Mouse (Mus musculus): Measurements from ENCODE around the gene Uqcc1. TPM values are rescaled to one million over a fixed set of nuclear protein-coding genes. Genes with fewer than 3 reads are reported as not detected.

Uqcc1 gene
- polyA plus RNA-seq, 1 experiment from 2014 or later = 72.7 TPM

DNA sequence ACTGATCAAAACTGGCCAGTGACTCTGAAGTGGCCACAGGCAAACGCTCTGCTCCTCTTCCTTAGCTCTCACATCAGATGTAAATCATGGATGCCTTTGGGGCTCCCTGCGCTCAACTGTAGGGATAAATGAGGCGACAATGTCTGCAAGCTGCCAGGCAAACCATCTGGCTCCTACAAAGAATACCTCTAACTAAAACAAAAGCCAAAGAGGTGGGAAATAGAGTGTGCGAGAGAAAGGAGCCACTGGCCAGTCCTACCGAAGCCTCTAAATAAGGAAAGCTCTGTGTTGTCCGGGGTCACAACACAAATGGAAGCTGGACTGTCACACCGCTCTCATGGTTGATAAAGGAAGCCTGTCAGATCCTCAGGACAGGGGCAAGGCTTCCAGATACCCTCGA is 57.6 kb downstream of the Uqcc1 start:
- Histone ChIP-seq H3K27ac (peak overlapping the region; percentile 67), H3K4me1 (replicated peaks; ENCODE audit: control insufficient read depth, insufficient read depth, low read length) (peaks cover 19% of the 10 kb centered on the region), H3K9ac (no peak overlapping the region), H3K36me3 (replicated peaks; ENCODE audit: control insufficient read depth, insufficient read depth) (peaks cover 33% of the 10 kb centered on the region; the same call in 1 of the 2 replicates), H3K4me2 (replicated peaks) (no peak overlapping the region), H3K9me3 (ENCODE audit: control insufficient read depth, low read length) (no peaks in the 10 kb centered on the region), H3K27me3 (ENCODE audit: control insufficient read depth, insufficient read depth, low read length) (no peaks in the 10 kb centered on the region), H3K4me3 (replicated peaks; ENCODE audit: low read length) (no peak overlapping the region)
- DNase-seq (ENCODE audit: low spot score) (no peak), ATAC-seq (ENCODE audit: low FRiP score) (no peak)
- WGBS = 50% methylated on average over 8 of the region's 8 CpGs

DNA sequence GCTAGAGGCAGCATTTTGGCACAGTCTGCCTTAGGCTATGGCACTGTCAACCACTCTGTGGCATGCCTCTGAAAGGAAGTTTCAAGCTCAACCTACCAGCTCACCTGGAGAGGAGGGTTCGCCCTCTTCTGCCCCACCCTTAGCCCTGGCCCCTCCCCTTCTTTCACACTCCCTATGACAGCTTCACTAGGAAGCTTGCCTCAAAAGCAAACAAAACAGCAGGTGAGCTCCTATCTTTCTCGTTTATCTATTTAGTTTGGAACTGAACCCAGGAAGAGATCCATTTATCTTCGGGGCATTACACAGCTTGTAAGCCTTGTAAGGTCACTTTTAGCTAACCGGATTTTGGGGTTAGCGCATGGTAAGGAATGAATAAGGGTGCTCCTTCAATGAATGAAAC is 60.3 kb downstream of the Uqcc1 start:
- Histone ChIP-seq H3K9ac (no peak overlapping the region), H3K36me3 (replicated peaks; ENCODE audit: control insufficient read depth, insufficient read depth) (peaks cover 17% of the 10 kb centered on the region; the same call in 1 of the 2 replicates)
- WGBS = 85% methylated on average over 5 of the region's 5 CpGs

DNA sequence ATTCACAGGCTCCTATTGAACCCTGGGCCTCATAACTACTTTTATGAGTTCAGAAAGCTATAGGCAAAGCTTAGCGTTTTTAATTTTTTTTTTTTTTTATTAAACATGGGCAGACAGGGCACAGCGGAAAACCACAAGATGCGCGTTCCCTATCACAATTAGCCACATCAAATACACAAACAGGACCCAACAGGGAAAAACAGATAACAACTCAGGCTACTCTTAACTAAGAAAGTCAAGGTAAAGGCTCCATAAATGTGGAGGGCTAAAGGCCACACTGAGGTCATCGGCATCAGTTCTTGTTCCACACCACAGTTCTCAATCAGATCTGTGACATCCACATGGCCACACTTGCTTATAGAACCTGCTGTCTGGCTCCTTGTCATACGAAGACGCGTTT is 61.8 kb downstream of the Uqcc1 start:
- Histone ChIP-seq H3K27me3 (ENCODE audit: control insufficient read depth, insufficient read depth, low read length) (no peaks in the 10 kb centered on the region), H3K4me2 (replicated peaks) (no peak overlapping the region), H3K27ac (no peak overlapping the region), H3K9ac (no peak overlapping the region), H3K36me3 (replicated peaks; ENCODE audit: control insufficient read depth, insufficient read depth) (peaks cover 17% of the 10 kb centered on the region; the same call in 1 of the 2 replicates), H3K9me3 (ENCODE audit: control insufficient read depth, low read length) (no peaks in the 10 kb centered on the region), H3K4me3 (replicated peaks; ENCODE audit: low read length) (no peak overlapping the region), H3K4me1 (replicated peaks; ENCODE audit: control insufficient read depth, insufficient read depth, low read length) (peaks cover 21% of the 10 kb centered on the region)
- ATAC-seq (ENCODE audit: low FRiP score) = no peak
- 99% methylated on average over 8 of the region's 8 CpGs for WGBS
- no peak for DNase-seq (ENCODE audit: low spot score)

More for the DNA sequence above, 60.3 kb downstream of the Uqcc1 start:
- Histone ChIP-seq H3K9me3 (ENCODE audit: control insufficient read depth, low read length) (no peaks in the 10 kb centered on the region), H3K27me3 (ENCODE audit: control insufficient read depth, insufficient read depth, low read length) (no peaks in the 10 kb centered on the region), H3K27ac (no peak overlapping the region), H3K4me1 (replicated peaks; ENCODE audit: control insufficient read depth, insufficient read depth, low read length) (peaks cover 19% of the 10 kb centered on the region), H3K4me2 (replicated peaks) (no peak overlapping the region), H3K4me3 (replicated peaks; ENCODE audit: low read length) (no peak overlapping the region)
- DNase-seq (ENCODE audit: low spot score) = no peak
- no peak for ATAC-seq (ENCODE audit: low FRiP score)

GRCm38 (mm10) chr2:155863301-155863867 is 66.7 kb downstream of the Uqcc1 start:
- H3K27me3 ChIP-seq (ENCODE audit: control insufficient read depth, insufficient read depth, low read length) = no peaks in the 10 kb centered on the region
- H3K4me2 ChIP-seq (replicated peaks) = peak overlapping the region; percentile 42
- H3K4me3 ChIP-seq (replicated peaks; ENCODE audit: low read length) = no peak overlapping the region
- H3K27ac ChIP-seq = peak overlapping the region; percentile 71
- no peaks in the 10 kb centered on the region for H3K9me3 ChIP-seq (ENCODE audit: control insufficient read depth, low read length)
- DNase-seq (ENCODE audit: low spot score) (no peak), ATAC-seq (ENCODE audit: low FRiP score) (peak; percentile 69)
- WGBS = 34% methylated on average over 11 of the region's 11 CpGs
- H3K9ac ChIP-seq = no peak overlapping the region; the same call in 1 of the 2 replicates
- peaks cover 6% of the 10 kb centered on the region for H3K4me1 ChIP-seq (replicated peaks; ENCODE audit: control insufficient read depth, insufficient read depth, low read length)
- peaks cover 7% of the 10 kb centered on the region; the same call in 1 of the 2 replicates for H3K36me3 ChIP-seq (replicated peaks; ENCODE audit: control insufficient read depth, insufficient read depth)

DNA sequence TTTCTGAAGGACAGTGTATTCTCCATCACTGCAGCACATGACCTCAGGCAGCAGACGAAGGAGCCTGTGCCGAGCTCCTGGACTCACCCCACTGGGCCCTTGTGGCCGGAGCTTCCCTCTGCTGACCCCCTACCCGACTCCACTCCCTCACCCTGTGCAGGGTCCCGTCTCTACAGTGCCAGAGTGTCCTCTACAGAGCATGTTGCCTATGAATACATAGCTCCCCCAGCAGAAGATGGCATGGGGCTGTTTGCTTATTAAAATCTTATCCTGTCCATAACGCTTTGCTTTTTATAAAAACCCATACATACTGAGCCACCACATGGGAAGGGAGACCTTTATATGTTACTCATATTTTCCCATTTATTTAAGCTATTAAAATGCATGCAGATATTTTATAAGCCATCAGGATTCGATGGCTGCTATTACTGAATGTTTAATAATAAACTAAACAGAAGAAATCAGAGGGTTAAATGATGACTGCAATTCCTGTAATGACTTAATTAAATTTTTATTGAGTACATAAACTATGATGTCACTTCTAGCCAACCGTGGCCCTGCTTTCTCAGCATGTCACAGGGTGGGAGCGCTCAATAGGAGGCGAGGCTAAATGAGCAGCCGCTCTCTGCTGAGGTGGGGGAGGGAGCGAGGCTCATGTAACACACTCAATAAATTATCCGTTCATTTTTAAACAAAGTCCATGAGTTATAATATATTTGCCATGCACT is 67.4 kb downstream of the Uqcc1 start:
- DNase-seq (ENCODE audit: low spot score) = peak; percentile 69
- H3K36me3 ChIP-seq (replicated peaks; ENCODE audit: control insufficient read depth, insufficient read depth) = peaks cover 7% of the 10 kb centered on the region
- ATAC-seq (ENCODE audit: low FRiP score) = peak; percentile 95
- H3K9me3 ChIP-seq (ENCODE audit: control insufficient read depth, low read length) = no peaks in the 10 kb centered on the region
- peak overlapping the region; percentile 16; the same call in 1 of the 2 replicates for H3K9ac ChIP-seq
- no peaks in the 10 kb centered on the region for H3K27me3 ChIP-seq (ENCODE audit: control insufficient read depth, insufficient read depth, low read length)
- no peak overlapping the region for H3K4me3 ChIP-seq (replicated peaks; ENCODE audit: low read length)
- peak overlapping the region; percentile 76 for H3K27ac ChIP-seq
- 51% methylated on average over 13 of the region's 13 CpGs for WGBS
- H3K4me2 ChIP-seq (replicated peaks) = peak overlapping the region; percentile 42
- H3K4me1 ChIP-seq (replicated peaks; ENCODE audit: control insufficient read depth, insufficient read depth, low read length) = peaks cover 6% of the 10 kb centered on the region

- 98% methylated on average over 6 of the region's 6 CpGs for WGBS
- no peak for DNase-seq (ENCODE audit: low spot score)
- no peak overlapping the region for H3K4me2 ChIP-seq (replicated peaks)
- no peaks in the 10 kb centered on the region for H3K9me3 ChIP-seq (ENCODE audit: control insufficient read depth, low read length)
- no peak overlapping the region for H3K4me3 ChIP-seq (replicated peaks; ENCODE audit: low read length)
- ATAC-seq (ENCODE audit: low FRiP score) = no peak
- H3K27me3 ChIP-seq (ENCODE audit: control insufficient read depth, insufficient read depth, low read length) = no peaks in the 10 kb centered on the region
- H3K27ac ChIP-seq = no peak overlapping the region
- H3K36me3 ChIP-seq (replicated peaks; ENCODE audit: control insufficient read depth, insufficient read depth) = peaks cover 13% of the 10 kb centered on the region
- no peak overlapping the region for H3K9ac ChIP-seq
- H3K4me1 ChIP-seq (replicated peaks; ENCODE audit: control insufficient read depth, insufficient read depth, low read length) = peaks cover 6% of the 10 kb centered on the region
Measured at GRCm38 (mm10) chr2:155861581-155861980, 68.5 kb downstream of the Uqcc1 start.

- H3K4me1 ChIP-seq (replicated peaks; ENCODE audit: control insufficient read depth, insufficient read depth, low read length) = peaks cover 6% of the 10 kb centered on the region
- H3K27ac ChIP-seq = no peak overlapping the region
- DNase-seq (ENCODE audit: low spot score) (no peak), ATAC-seq (ENCODE audit: low FRiP score) (no peak)
- no peak overlapping the region for H3K4me2 ChIP-seq (replicated peaks)
- no peaks in the 10 kb centered on the region for H3K27me3 ChIP-seq (ENCODE audit: control insufficient read depth, insufficient read depth, low read length)
- H3K9me3 ChIP-seq (ENCODE audit: control insufficient read depth, low read length) = no peaks in the 10 kb centered on the region
- H3K9ac ChIP-seq = no peak overlapping the region
- no peak overlapping the region for H3K4me3 ChIP-seq (replicated peaks; ENCODE audit: low read length)
- 85% methylated on average over 7 of the region's 7 CpGs for WGBS
- peaks cover 25% of the 10 kb centered on the region for H3K36me3 ChIP-seq (replicated peaks; ENCODE audit: control insufficient read depth, insufficient read depth)
Measured at GRCm38 (mm10) chr2:155860102-155860501, 70.0 kb downstream of the Uqcc1 start.

GRCm38 (mm10) chr2:155852536-155852935 is 77.6 kb downstream of the Uqcc1 start:
- Histone ChIP-seq H3K4me3 (replicated peaks; ENCODE audit: low read length) (no peak overlapping the region), H3K4me1 (replicated peaks; ENCODE audit: control insufficient read depth, insufficient read depth, low read length) (no peaks in the 10 kb centered on the region), H3K9ac (no peak overlapping the region), H3K36me3 (replicated peaks; ENCODE audit: control insufficient read depth, insufficient read depth) (peaks cover 59% of the 10 kb centered on the region), H3K4me2 (replicated peaks) (no peak overlapping the region), H3K27me3 (ENCODE audit: control insufficient read depth, insufficient read depth, low read length) (no peaks in the 10 kb centered on the region), H3K27ac (no peak overlapping the region), H3K9me3 (ENCODE audit: control insufficient read depth, low read length) (no peaks in the 10 kb centered on the region)
- no peak for DNase-seq (ENCODE audit: low spot score)
- 93% methylated on average over 5 of the region's 5 CpGs for WGBS
- no peak for ATAC-seq (ENCODE audit: low FRiP score)

GRCm38 (mm10) chr2:155850120-155850519 is 80.0 kb downstream of the Uqcc1 start:
- no peak overlapping the region for H3K27ac ChIP-seq
- DNase-seq (ENCODE audit: low spot score) (no peak), ATAC-seq (ENCODE audit: low FRiP score) (no peak)
- H3K27me3 ChIP-seq (ENCODE audit: control insufficient read depth, insufficient read depth, low read length) = no peaks in the 10 kb centered on the region
- 86% methylated on average over 7 of the region's 7 CpGs for WGBS
- H3K4me3 ChIP-seq (replicated peaks; ENCODE audit: low read length) = no peak overlapping the region
- H3K4me1 ChIP-seq (replicated peaks; ENCODE audit: control insufficient read depth, insufficient read depth, low read length) = no peaks in the 10 kb centered on the region
- no peak overlapping the region for H3K4me2 ChIP-seq (replicated peaks)
- no peaks in the 10 kb centered on the region for H3K9me3 ChIP-seq (ENCODE audit: control insufficient read depth, low read length)
- H3K9ac ChIP-seq = no peak overlapping the region
- peaks cover 53% of the 10 kb centered on the region for H3K36me3 ChIP-seq (replicated peaks; ENCODE audit: control insufficient read depth, insufficient read depth)

Data from hindbrain, embryonic 14.5 days (tissue).